Mouse (Mus musculus) heart, embryonic 11.5 days (tissue): ENCODE results near the gene Pip4k2c. TPM values are rescaled to one million over a fixed set of nuclear protein-coding genes. Genes with fewer than 3 reads are reported as not detected.

Experiments
- ATAC-seq: fragments of 200-750 bp; cut with Nextera tagmentation; replicated peaks from 2 replicates; pipeline ENCODE4 v1.8.0; 2017; ENCODE audit warnings: moderate library complexity; ENCODE audit not compliant: insufficient number of reproducible peaks, low FRiP score, low TSS enrichment
- H3K27ac ChIP-seq: fragments of 300-500 bp; sonication (generic); 2 replicates; pipeline ENCODE4 v1.5.1; 2014; ENCODE audit warnings: mild to moderate bottlenecking, low read depth, low read length
- H3K27me3 ChIP-seq: fragments of 300-500 bp; sonication (generic); 2 replicates; pipeline ENCODE4 v1.6.1; 2014; ENCODE audit warnings: mild to moderate bottlenecking, low read length, mixed read lengths; ENCODE audit not compliant: control insufficient read depth, insufficient read depth
- H3K36me3 ChIP-seq: fragments of 300-500 bp; sonication (generic); 2 replicates; pipeline ENCODE4 v1.6.1; 2014; ENCODE audit warnings: mild to moderate bottlenecking, low read length, moderate library complexity, mixed read lengths; ENCODE audit not compliant: control insufficient read depth, insufficient read depth
- H3K4me1 ChIP-seq: fragments of 300-500 bp; sonication (generic); 2 replicates; pipeline ENCODE4 v1.6.1; 2014; ENCODE audit warnings: low read length; ENCODE audit not compliant: control insufficient read depth, insufficient read depth
- H3K4me2 ChIP-seq: fragments of 300-500 bp; sonication (generic); 2 replicates; pipeline ENCODE4 v1.6.1; 2014; ENCODE audit warnings: mild to moderate bottlenecking, moderate library complexity
- H3K4me3 ChIP-seq: fragments of 300-500 bp; sonication (generic); 2 replicates; pipeline ENCODE4 v1.5.1; 2014; ENCODE audit warnings: low read depth, low read length
- H3K9ac ChIP-seq: fragments of 300-500 bp; sonication (generic); 2 replicates; pipeline ENCODE4 v1.6.1; 2014; ENCODE audit warnings: mild to moderate bottlenecking, low read depth, low read length, moderate library complexity
- H3K9me3 ChIP-seq: fragments of 300-500 bp; sonication (generic); replicated peaks from 2 replicates; pipeline ENCODE4 v1.6.1; 2016; ENCODE audit warnings: low read length; ENCODE audit not compliant: control insufficient read depth
- WGBS: fragments of 180-500 bp; shearing (Covaris S2); extraction: QIAGEN DNeasy Blood & Tissue Kit; methylation state at CpG from one replicate; pipeline ENCODE4 v1.1.7; 2014; ENCODE audit not compliant: insufficient replicate concordance; 5-methylcytosine and 5-hydroxymethylcytosine counted together
- polyA plus RNA-seq: library from polyadenylated mRNA; unstranded; fragments of >200 nt; fragmentation: Nextera tagmentation; extraction: Ambion mirVana; gene quantifications from 2 replicates; pipeline ENCODE4 v1.2.1, GENCODE M21; 2014

Pip4k2c gene
- polyA plus RNA-seq, 1 experiment from 2014 or later = 20.8 TPM

DNA sequence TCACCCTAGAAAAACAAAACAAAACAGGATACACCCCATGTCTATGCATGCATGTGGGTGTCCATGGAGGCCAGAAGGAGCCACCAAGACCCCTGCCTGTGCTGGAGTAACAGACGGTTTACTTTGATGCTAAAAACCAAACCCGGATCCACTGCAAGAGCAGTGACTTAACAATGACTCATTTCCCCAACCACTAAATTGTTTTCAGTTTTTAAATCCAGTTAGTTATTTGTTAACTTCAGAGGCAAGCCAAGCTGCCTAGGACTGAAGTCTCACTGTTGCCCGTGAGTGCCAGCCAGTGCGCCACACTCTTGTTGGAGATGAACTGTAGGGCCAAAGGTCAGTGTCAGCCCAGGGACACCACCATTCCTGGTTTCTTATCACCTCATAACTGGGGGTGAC is 60.9 kb downstream of the Pip4k2c start:
- Histone ChIP-seq H3K9me3 (no peaks in the 10 kb centered on the region), H3K4me1 (no peaks in the 10 kb centered on the region), H3K27ac (no peak overlapping the region), H3K9ac (no peak overlapping the region), H3K27me3 (no peaks in the 10 kb centered on the region), H3K4me2 (no peak overlapping the region), H3K4me3 (no peak overlapping the region), H3K36me3 (no peaks in the 10 kb centered on the region)
- 78% methylated on average over 4 of the region's 4 CpGs for WGBS
- no peak for ATAC-seq

DNA sequence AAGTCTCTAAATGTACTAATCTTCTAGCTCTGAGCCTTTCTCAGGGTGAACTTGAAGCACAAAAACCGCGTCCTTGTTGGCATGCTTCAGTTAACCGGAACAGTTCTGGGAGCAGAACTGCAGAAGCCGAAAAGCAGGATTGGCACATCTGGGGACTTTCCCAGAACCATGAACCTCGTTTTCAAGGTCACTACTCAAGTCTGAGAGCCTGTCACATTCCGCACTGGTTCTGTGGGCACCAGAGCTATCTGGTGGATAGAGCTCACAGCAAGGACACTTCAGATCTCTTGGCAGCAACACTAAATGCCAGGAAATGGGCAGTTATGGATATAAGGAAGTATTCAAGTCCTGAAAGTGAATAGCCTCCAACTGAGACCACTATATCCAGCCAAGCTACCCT is 64.2 kb downstream of the Pip4k2c start:
- Histone ChIP-seq H3K9ac (no peak overlapping the region), H3K4me3 (no peak overlapping the region), H3K9me3 (no peaks in the 10 kb centered on the region), H3K4me2 (no peak overlapping the region), H3K4me1 (no peaks in the 10 kb centered on the region), H3K27me3 (no peaks in the 10 kb centered on the region), H3K36me3 (no peaks in the 10 kb centered on the region), H3K27ac (no peak overlapping the region)
- 75% methylated on average over 6 of the region's 6 CpGs for WGBS
- no peak for ATAC-seq

Other genes with a start within 250 kb of the Pip4k2c start
- gene Ctdsp2, start 232.9 kb downstream of the Pip4k2c start, polyA plus RNA-seq = 47.3 and 47.6 TPM in 2 replicates
- gene Avil, start 210.9 kb downstream of the Pip4k2c start, polyA plus RNA-seq = 0.13 and 0.34 TPM in 2 replicates
- 91.1 and 97.1 TPM in 2 replicates for gene Tsfm, start 180.7 kb downstream of the Pip4k2c start, polyA plus RNA-seq
- 36.1 and 43.3 TPM in 2 replicates for gene Mettl1, start 170.2 kb downstream of the Pip4k2c start, polyA plus RNA-seq
- 0.31 and 0.35 TPM in 2 replicates for gene Eef1akmt3, start 170.1 kb downstream of the Pip4k2c start, polyA plus RNA-seq
- gene Cyp27b1, start 163.3 kb downstream of the Pip4k2c start, polyA plus RNA-seq = 0.11 and 0.13 TPM in 2 replicates
- 0.21 and 0.39 TPM in 2 replicates for gene March9, start 151.4 kb downstream of the Pip4k2c start, polyA plus RNA-seq
- gene Cdk4, start 148.1 kb downstream of the Pip4k2c start, polyA plus RNA-seq = 1,419 and 1,452 TPM in 2 replicates
- 106 and 115 TPM in 2 replicates for gene Tspan31, start 141.3 kb downstream of the Pip4k2c start, polyA plus RNA-seq
- gene Agap2, start 136.3 kb downstream of the Pip4k2c start, polyA plus RNA-seq = 0.42 and 0.63 TPM in 2 replicates
- 21.3 and 30.3 TPM in 2 replicates for gene Os9, start 90.5 kb downstream of the Pip4k2c start, polyA plus RNA-seq
- gene B4galnt1, start 46.4 kb downstream of the Pip4k2c start, polyA plus RNA-seq = 1.6 and 1.8 TPM in 2 replicates
- gene Slc26a10, start 30.9 kb downstream of the Pip4k2c start, polyA plus RNA-seq = 8.4 and 11.8 TPM in 2 replicates
- gene Arhgef25, start 21.5 kb downstream of the Pip4k2c start, polyA plus RNA-seq = 17.9 and 18.0 TPM in 2 replicates
- 82.3 and 83.0 TPM in 2 replicates for gene Dtx3, start 15.9 kb downstream of the Pip4k2c start, polyA plus RNA-seq
- 1.6 TPM in 2 replicates for gene Kif5a, start 51.8 kb upstream of the Pip4k2c start, polyA plus RNA-seq
- gene Dctn2, start 54.8 kb upstream of the Pip4k2c start, polyA plus RNA-seq = 135 and 136 TPM in 2 replicates
- 13.6 and 15.1 TPM in 2 replicates for gene Mbd6, start 77.4 kb upstream of the Pip4k2c start, polyA plus RNA-seq
- gene Mars, start 100.2 kb upstream of the Pip4k2c start, polyA plus RNA-seq = 104 and 105 TPM in 2 replicates
- gene Arhgap9, start 110.4 kb upstream of the Pip4k2c start, polyA plus RNA-seq = 1.7 TPM in 2 replicates
- gene Gli1, start 130.4 kb upstream of the Pip4k2c start, polyA plus RNA-seq = 0.65 and 1.2 TPM in 2 replicates
- gene Inhbe, start 142.8 kb upstream of the Pip4k2c start, polyA plus RNA-seq = 0.06 TPM in 1 of 2 replicates, not detected in the other
- 0.19 TPM in 1 of 2 replicates, not detected in the other for gene Inhbc, start 158.8 kb upstream of the Pip4k2c start, polyA plus RNA-seq
- 27.7 and 30.3 TPM in 2 replicates for gene R3hdm2, start 168.7 kb upstream of the Pip4k2c start, polyA plus RNA-seq